ENCODE assay signal across 8 mouse cellular contexts in the genomic region with DNA sequence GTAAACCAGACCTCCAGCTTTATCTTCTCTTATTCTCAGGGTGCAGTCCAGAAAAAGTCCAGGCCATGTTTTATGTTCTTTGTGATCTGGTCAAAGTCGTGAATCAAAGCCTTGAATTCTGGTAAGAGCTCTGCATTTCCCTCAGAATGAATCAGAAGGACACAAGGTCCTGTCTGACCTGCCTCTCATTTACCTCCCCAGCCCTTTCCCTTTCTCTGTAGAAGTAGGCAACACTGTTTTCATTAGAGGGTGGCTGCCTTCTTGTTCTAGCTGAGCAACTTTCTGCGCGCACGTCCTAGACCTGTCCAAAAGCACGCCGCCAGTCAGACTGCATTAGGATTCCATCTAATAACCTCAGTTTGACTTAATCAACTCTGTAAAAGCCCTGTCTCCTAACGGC. TPM values are rescaled to one million over a fixed set of nuclear protein-coding genes. Genes with fewer than 3 reads are reported as not detected.
A peak's percentile ranks its signal among the peaks of the same experiment; 100 is the strongest.
DNase-seq lines count a peak whose midpoint lies in the region; ATAC-seq and TF ChIP-seq lines count a peak whose summit lies in the region.

No protein-coding gene starts in this region.

- peak; percentile 48 for DNase-seq in kidney, adult 2 months
- no peak for DNase-seq in kidney, postnatal 25 days
- peak; percentile 39 to 45 for DNase-seq in adrenal gland, postnatal 36 days
- no peak for DNase-seq in thymus, postnatal 4 days
- no peak for DNase-seq in spleen, postnatal 4 days (ENCODE audit: low spot score in 2 of 2)
- DNase-seq in thymus, adult 18-20 months, result no peak

- H3K27ac ChIP-seq in kidney, adult 2 months (ENCODE audit: insufficient read depth, low read depth, low read length), result peak overlapping the region; percentile 95
- H3K27ac ChIP-seq in hindbrain, embryonic 13.5 days, result peak overlapping the region; percentile 99
- H3K27ac ChIP-seq in midbrain, embryonic 12.5 days (replicated peaks), result peak overlapping the region; percentile 97

- H3K9me3 ChIP-seq in hindbrain, embryonic 13.5 days, result no peaks in the 10 kb centered on the region
- no peaks in the 10 kb centered on the region for H3K9me3 ChIP-seq in midbrain, embryonic 12.5 days

- peak overlapping the region; percentile 59 for H3K4me2 ChIP-seq in hindbrain, embryonic 13.5 days
- H3K4me2 ChIP-seq in midbrain, embryonic 12.5 days (replicated peaks), result peak overlapping the region; percentile 53

- peaks cover 11% of the 10 kb centered on the region; the same call in 1 of the 2 replicates for H3K4me1 ChIP-seq in kidney, adult 2 months (ENCODE audit: control insufficient read depth, insufficient read depth, low read length)
- peaks cover 22% of the 10 kb centered on the region for H3K4me1 ChIP-seq in hindbrain, embryonic 13.5 days (replicated peaks)
- H3K4me1 ChIP-seq in midbrain, embryonic 12.5 days, result peaks cover 17% of the 10 kb centered on the region

- 15% methylated on average over 7 of the region's 7 CpGs for WGBS in kidney, adult 2 months
- WGBS in hindbrain, embryonic 13.5 days, result 27% methylated on average over 7 of the region's 7 CpGs
- WGBS in midbrain, embryonic 12.5 days, result 27% methylated on average over 7 of the region's 7 CpGs

- H3K27me3 ChIP-seq in kidney, adult 2 months (replicated peaks; ENCODE audit: control insufficient read depth, insufficient read depth, low read length), result no peaks in the 10 kb centered on the region
- no peaks in the 10 kb centered on the region for H3K27me3 ChIP-seq in hindbrain, embryonic 13.5 days
- no peaks in the 10 kb centered on the region for H3K27me3 ChIP-seq in midbrain, embryonic 12.5 days

- H3K4me3 ChIP-seq in kidney, adult 2 months (ENCODE audit: insufficient read depth, low read depth, low read length), result peak overlapping the region; percentile 10; the same call in 1 of the 2 replicates
- H3K4me3 ChIP-seq in hindbrain, embryonic 13.5 days, result peak overlapping the region; percentile 54
- peak overlapping the region; percentile 56 for H3K4me3 ChIP-seq in midbrain, embryonic 12.5 days

- no peaks in the 10 kb centered on the region for H3K36me3 ChIP-seq in kidney, adult 2 months (ENCODE audit: control insufficient read depth, insufficient read depth, low read length)
- no peaks in the 10 kb centered on the region for H3K36me3 ChIP-seq in hindbrain, embryonic 13.5 days
- H3K36me3 ChIP-seq in midbrain, embryonic 12.5 days, result no peaks in the 10 kb centered on the region

- no peak for TF ChIP-seq POLR2A in kidney, adult 2 months (IDR thresholded peaks at IDR 0.05; ENCODE audit: low read depth, low read length)

- no peak for TF ChIP-seq CTCF in kidney, adult 2 months (conservative IDR thresholded peaks at IDR 0.05; ENCODE audit: insufficient read depth, insufficient read length, low read depth, low read length)

- no peak for ATAC-seq in hindbrain, embryonic 13.5 days (ENCODE audit: low FRiP score)
- ATAC-seq in midbrain, embryonic 12.5 days (ENCODE audit: low FRiP score, low read depth), result no peak

- peak overlapping the region; percentile 76; the same call in 1 of the 2 replicates for H3K9ac ChIP-seq in hindbrain, embryonic 13.5 days
- H3K9ac ChIP-seq in midbrain, embryonic 12.5 days (replicated peaks), result peak overlapping the region; percentile 28; the same call in 1 of the 2 replicates

RNA-seq across cellular contexts. Expression of gene Tmpo, which starts 0.8 kb away (rescaled TPM):
- 20.0 and 21.1 TPM in 2 replicates for polyA plus RNA-seq in kidney, adult 2 months (2012; rRNA removed)
- 100 to 1,000 TPM in 1 of 2 experiments, 10 to 100 TPM in 1; 95.1 to 105 TPM for total RNA-seq in adrenal gland, postnatal 36 days (2021)
- 123 and 129 TPM in 2 replicates for polyA plus RNA-seq in hindbrain, embryonic 13.5 days (2015; fragmentation: Nextera tagmentation; extraction: Ambion mirVana)
- 368 and 394 TPM in 2 replicates for polyA plus RNA-seq in midbrain, embryonic 12.5 days (2016; fragmentation: Nextera tagmentation; extraction: Ambion mirVana)

RNA-seq across cellular contexts. Expression of gene Slc25a3, which starts 56.4 kb away (rescaled TPM):
- polyA plus RNA-seq in kidney, adult 2 months (2012; rRNA removed), result 717 and 832 TPM in 2 replicates
- 1,000 to 10,000 TPM; 1,091 to 1,914 TPM for total RNA-seq in adrenal gland, postnatal 36 days (2021)
- 506 and 512 TPM in 2 replicates for polyA plus RNA-seq in hindbrain, embryonic 13.5 days (2015; fragmentation: Nextera tagmentation; extraction: Ambion mirVana)
- 369 and 374 TPM in 2 replicates for polyA plus RNA-seq in midbrain, embryonic 12.5 days (2016; fragmentation: Nextera tagmentation; extraction: Ambion mirVana)

Comparison
In these comparisons a context has a peak if more than half of its experiments do, and no peak if none do; other contexts are left out.
1. DNase-seq: peak in kidney, adult 2 months (single experiment) and adrenal gland, postnatal 36 days (2 of 2); none in kidney, postnatal 25 days (0 of 2), thymus, postnatal 4 days (single experiment), spleen, postnatal 4 days (0 of 2) and thymus, adult 18-20 months (0 of 2).
2. Peak in every context shown above with its lines, with median percentiles within 50 percentile points of each other: H3K27ac ChIP-seq and H3K4me3 ChIP-seq.